Mouse (Mus musculus): Measurements from ENCODE around the gene Hcrtr1.

DNA sequence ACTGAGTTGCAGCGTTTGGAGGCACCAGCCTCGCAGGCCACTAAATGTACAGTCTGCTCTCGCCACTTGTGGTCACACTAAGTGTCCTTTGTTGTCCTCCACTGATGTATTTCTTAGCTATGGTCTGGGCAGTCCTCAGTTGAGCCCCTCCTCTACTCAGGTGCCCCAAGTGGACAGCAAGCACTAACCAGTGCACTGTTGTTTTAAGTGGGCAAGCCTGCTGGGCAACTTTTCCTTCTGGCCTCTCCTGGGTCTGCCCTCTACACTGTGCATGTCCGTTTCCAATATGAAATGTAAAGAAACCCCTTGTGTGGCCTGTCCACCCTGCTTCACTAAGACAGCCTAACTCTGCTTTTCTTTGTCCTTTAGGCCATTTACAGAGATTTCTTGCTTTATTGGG, 15.0 kb downstream of the Hcrtr1 start:
- TF ChIP-seq CTCF (IDR thresholded peaks at IDR 0.05; ENCODE audit: low read depth), result no peak
- TF ChIP-seq EP300 (IDR thresholded peaks at IDR 0.05; ENCODE audit: low read depth), result no peak
